Mouse (Mus musculus): ENCODE data around the gene Cdr2l. TPM values are rescaled to one million over a fixed set of nuclear protein-coding genes. Genes with fewer than 3 reads are reported as not detected.

The Cdr2l gene
- total and polyA plus RNA-seq, 3 experiments = not detected

- H3K27ac ChIP-seq (ENCODE audit: insufficient read depth, low read depth) = no peak overlapping the region
- TF ChIP-seq JUN (IDR thresholded peaks at IDR 0.05; ENCODE audit: insufficient read depth, low read depth, low read length) = no peak
- no peak for TF ChIP-seq CHD1 (IDR thresholded peaks at IDR 0.05; ENCODE audit: low read depth, low read length)
- TF ChIP-seq ZC3H11A (IDR thresholded peaks at IDR 0.05; ENCODE audit: low read depth, low read length) = no peak
- TF ChIP-seq ZNF384 (IDR thresholded peaks at IDR 0.05; ENCODE audit: low read depth, low read length) = no peak
- TF ChIP-seq GABPA (IDR thresholded peaks at IDR 0.05; ENCODE audit: insufficient replicate concordance, low read depth, low read length) = no peak
- no peak for TF ChIP-seq BHLHE40 (IDR thresholded peaks at IDR 0.05; ENCODE audit: low read depth, low read length)
- TF ChIP-seq CTCF (conservative IDR thresholded peaks at IDR 0.05 in 1 of 2, IDR thresholded peaks at IDR 0.05 in 1 of 2; ENCODE audit: low read depth in 2 of 2, low read length in 2 of 2) = no peak
- H3K9me3 ChIP-seq (replicated peaks; ENCODE audit: low read length) = no peaks in the 10 kb centered on the region
- H3K79me2 ChIP-seq (replicated peaks; ENCODE audit: control insufficient read depth, extremely low read depth, insufficient read depth, poor library complexity, severe bottlenecking) = no peaks in the 10 kb centered on the region
- no peak overlapping the region for H3K9ac ChIP-seq (ENCODE audit: insufficient read depth, low read depth)
- peak overlapping the region; percentile 25; the same call in 1 of the 2 replicates for H3K4me2 ChIP-seq (ENCODE audit: insufficient read depth, low read depth, poor library complexity, severe bottlenecking)
- peak; percentile 31 for DNase-seq (ENCODE audit: extremely low read depth)
- H3K27me3 ChIP-seq (replicated peaks) = peaks cover 95% of the 10 kb centered on the region
- no peak overlapping the region for H3K4me3 ChIP-seq (replicated peaks in 1 of 3; ENCODE audit: low read depth in 2 of 3, low read length in 2 of 3, poor library complexity in 1 of 3)
- no peaks in the 10 kb centered on the region for H3K36me3 ChIP-seq (replicated peaks in 1 of 2; ENCODE audit: control insufficient read depth in 1 of 2, insufficient read depth in 1 of 2, low read length in 1 of 2)
- dilution Hi-C loops (cut with MboI; ENCODE audit: extremely low pct_ligation_motif_present, extremely low pct_unique_long_range_greater_than_20kb, low sequenced_read_pairs) = no loop called here
- H3K4me1 ChIP-seq (ENCODE audit: control insufficient read depth in 1 of 2, insufficient read depth in 2 of 2) = peaks cover 0 to 6% of the 10 kb centered on the region in 2 experiments; a peak in 1 of 4 replicates
- in situ Hi-C loops (cut with MboI; ENCODE audit: low pct_ligation_motif_present, low pct_unique_long_range_greater_than_20kb, low sequenced_read_pairs) = no loop called here
These were observed 36.7 kb upstream of the Cdr2l start for GRCm38 (mm10) chr11:115344967-115345366.

DNA sequence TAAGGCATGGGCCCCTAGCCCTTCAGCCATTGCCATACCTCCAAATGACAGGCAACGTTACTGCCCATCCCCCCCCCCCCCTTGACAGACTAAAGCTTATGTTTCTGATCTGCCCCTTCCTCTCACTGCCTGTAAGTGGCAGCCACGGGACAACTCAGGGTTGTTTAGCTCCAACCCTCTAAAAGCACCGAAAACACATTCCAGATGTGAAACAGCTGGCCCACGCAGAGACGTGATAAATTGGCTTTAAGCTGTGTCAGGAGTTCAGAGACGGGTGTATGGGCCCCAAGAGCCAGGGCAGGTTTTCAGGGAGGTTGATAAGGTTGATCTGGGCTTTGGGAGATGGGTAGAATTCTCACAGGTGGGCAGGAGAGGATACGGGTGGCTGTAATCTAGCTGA is 36.2 kb upstream of the Cdr2l start:
- dilution Hi-C loops (cut with MboI; ENCODE audit: extremely low pct_ligation_motif_present, extremely low pct_unique_long_range_greater_than_20kb, low sequenced_read_pairs) = no loop called here
- TF ChIP-seq KAT2A (IDR thresholded peaks at IDR 0.05; ENCODE audit: insufficient replicate concordance, low read length) (no peak), PAX5 (IDR thresholded peaks at IDR 0.05; ENCODE audit: low read length) (no peak), TCF12 (IDR thresholded peaks at IDR 0.05; ENCODE audit: low read depth, low read length) (no peak), TBP (conservative IDR thresholded peaks at IDR 0.05; ENCODE audit: low read depth, low read length) (no peak), USF2 (conservative IDR thresholded peaks at IDR 0.05; ENCODE audit: low read depth, low read length) (no peak), ELF1 (IDR thresholded peaks at IDR 0.05; ENCODE audit: low read depth, low read length) (no peak), CHD2 (IDR thresholded peaks at IDR 0.05; ENCODE audit: low read length) (no peak), SMC3 (IDR thresholded peaks at IDR 0.05; ENCODE audit: low read depth, low read length) (no peak), NELFE (IDR thresholded peaks at IDR 0.05; ENCODE audit: low read depth, low read length) (no peak), MAFK (IDR thresholded peaks at IDR 0.05; ENCODE audit: insufficient replicate concordance, low read length) (no peak), CTCF (conservative IDR thresholded peaks at IDR 0.05 in 1 of 2, IDR thresholded peaks at IDR 0.05 in 1 of 2; ENCODE audit: low read depth in 2 of 2, low read length in 2 of 2) (no peak), MYC (IDR thresholded peaks at IDR 0.05; ENCODE audit: low read depth, low read length) (no peak), RCOR1 (conservative IDR thresholded peaks at IDR 0.05; ENCODE audit: low read depth, low read length) (no peak), IRF4 (IDR thresholded peaks at IDR 0.05; ENCODE audit: low read depth, low read length) (no peak), SIN3A (IDR thresholded peaks at IDR 0.05; ENCODE audit: low read length) (no peak), ZKSCAN1 (IDR thresholded peaks at IDR 0.05; ENCODE audit: borderline replicate concordance, low read depth, low read length) (no peak), MAX (IDR thresholded peaks at IDR 0.05; ENCODE audit: low read length) (no peak), RAD21 (IDR thresholded peaks at IDR 0.05; ENCODE audit: low read depth, low read length) (no peak)
- no peak for DNase-seq (ENCODE audit: extremely low read depth)
- Histone ChIP-seq H3K9ac (ENCODE audit: insufficient read depth, low read depth) (no peak overlapping the region), H3K9me3 (replicated peaks; ENCODE audit: low read length) (no peaks in the 10 kb centered on the region), H3K27me3 (replicated peaks) (peaks cover 95% of the 10 kb centered on the region), H3K36me3 (replicated peaks in 1 of 2; ENCODE audit: control insufficient read depth in 1 of 2, insufficient read depth in 1 of 2, low read length in 1 of 2) (no peaks in the 10 kb centered on the region), H3K4me3 (replicated peaks in 1 of 3; ENCODE audit: low read depth in 2 of 3, low read length in 2 of 3, poor library complexity in 1 of 3) (no peak overlapping the region), H3K79me2 (replicated peaks; ENCODE audit: control insufficient read depth, extremely low read depth, insufficient read depth, poor library complexity, severe bottlenecking) (no peaks in the 10 kb centered on the region), H3K27ac (ENCODE audit: insufficient read depth, low read depth) (no peak overlapping the region), H3K4me2 (ENCODE audit: insufficient read depth, low read depth, poor library complexity, severe bottlenecking) (no peak overlapping the region), H3K4me1 (ENCODE audit: control insufficient read depth in 1 of 2, insufficient read depth in 2 of 2) (peaks cover 0 to 6% of the 10 kb centered on the region in 2 experiments; a peak in 1 of 4 replicates)
- in situ Hi-C loops (cut with MboI; ENCODE audit: low pct_ligation_motif_present, low pct_unique_long_range_greater_than_20kb, low sequenced_read_pairs) = no loop called here
